Mouse (Mus musculus) liver, adult 2 months (tissue): ENCODE results near the gene Scml4.

Experiments used
- CTCF ChIP-seq: fragments of 200-500 bp; IDR thresholded peaks from 2 replicates; pipeline ENCODE4 v1.5.1; 2011; ENCODE audit warnings: low read depth, low read length, control low read depth
- POLR2A ChIP-seq: fragments of 200-500 bp; IDR thresholded peaks from 2 replicates; pipeline ENCODE4 v1.6.1; 2011; ENCODE audit warnings: low read length, control low read depth; ENCODE audit not compliant: insufficient read depth; ENCODE audit errors: extremely low read depth

GRCm38 (mm10) chr10:42914146-42914545, 54.0 kb downstream of the Scml4 start:
- TF ChIP-seq POLR2A (no peak), CTCF (no peak)
